Mouse (Mus musculus) midbrain, postnatal 0 days (tissue): ENCODE results near the gene Rgs18. TPM values are rescaled to one million over a fixed set of nuclear protein-coding genes. Genes with fewer than 3 reads are reported as not detected.

Source experiments
- ATAC-seq: fragments of 200-750 bp; cut with Nextera tagmentation; 2 replicates; pipeline ENCODE4 v1.8.0; 2017; ENCODE audit warnings: moderate number of reproducible peaks, mild to moderate bottlenecking, moderate TSS enrichment, moderate library complexity; ENCODE audit not compliant: low FRiP score
- DNase-seq: peaks from one replicate; pipeline ENCODE4 v3.0.0-alpha.2; 2015; ENCODE audit warnings: low spot score
- H3K27ac ChIP-seq: fragments of 300-500 bp; sonication (generic); 2 replicates; pipeline ENCODE4 v1.5.1; 2014; ENCODE audit warnings: low read depth, mild to moderate bottlenecking, low read length, mixed read lengths
- H3K27me3 ChIP-seq: fragments of 300-500 bp; sonication (generic); 2 replicates; pipeline ENCODE4 v1.6.1; 2014; ENCODE audit warnings: low read length, control low read depth, mixed read lengths; ENCODE audit not compliant: insufficient read depth
- H3K36me3 ChIP-seq: fragments of 300-500 bp; sonication (generic); 2 replicates; pipeline ENCODE4 v1.6.1; 2014; ENCODE audit warnings: low read length, control low read depth, mixed read lengths; ENCODE audit not compliant: insufficient read depth
- H3K4me1 ChIP-seq: fragments of 300-500 bp; sonication (generic); 2 replicates; pipeline ENCODE4 v1.6.1; 2014; ENCODE audit warnings: mild to moderate bottlenecking, control low read depth, antibody characterized with exemption, low read length, mixed read lengths; ENCODE audit not compliant: insufficient read depth
- H3K4me2 ChIP-seq: fragments of 300-500 bp; sonication (generic); 2 replicates; pipeline ENCODE4 v1.6.1; 2014; ENCODE audit warnings: low read depth, mild to moderate bottlenecking, low read length, mixed read lengths; ENCODE audit not compliant: poor library complexity, severe bottlenecking
- H3K4me3 ChIP-seq: fragments of 300-500 bp; sonication (generic); 2 replicates; pipeline ENCODE4 v1.5.1; 2014; ENCODE audit warnings: low read depth, mild to moderate bottlenecking, low read length, moderate library complexity
- H3K9ac ChIP-seq: fragments of 300-500 bp; sonication (generic); replicated peaks from 2 replicates; pipeline ENCODE4 v1.6.1; 2014; ENCODE audit warnings: mild to moderate bottlenecking, low read length, moderate library complexity, mixed read lengths; ENCODE audit not compliant: poor library complexity, severe bottlenecking
- H3K9me3 ChIP-seq: fragments of 300-500 bp; sonication (generic); 2 replicates; pipeline ENCODE4 v1.6.1; 2016; ENCODE audit warnings: low read length, control low read depth
- CTCF ChIP-seq: IDR thresholded peaks from 2 replicates; pipeline ENCODE4 v1.5.1; 2016; ENCODE audit warnings: antibody characterized with exemption, mild to moderate bottlenecking
- WGBS: fragments of 180-500 bp; shearing (Covaris S2); extraction: QIAGEN DNeasy Blood & Tissue Kit; methylation state at CpG from one replicate; pipeline ENCODE4 v1.1.7; 2014; 5-methylcytosine and 5-hydroxymethylcytosine counted together
- polyA plus RNA-seq: library from polyadenylated mRNA; unstranded; fragments of >200 nt; fragmentation: Nextera tagmentation; extraction: Ambion mirVana; gene quantifications from 2 replicates; pipeline ENCODE4 v1.2.1, GENCODE M21; 2015
- total RNA-seq: library from RNA; depleted of rRNA; stranded (reverse); fragments of >200 nt; gene quantifications from 2 replicates; pipeline ENCODE4 v1.2.3, GENCODE M21; 2014; rRNA removed

Gene Rgs18
- total and polyA plus RNA-seq, 2 experiments from 2014 or later: 0.20 TPM; not detected in 1

DNA sequence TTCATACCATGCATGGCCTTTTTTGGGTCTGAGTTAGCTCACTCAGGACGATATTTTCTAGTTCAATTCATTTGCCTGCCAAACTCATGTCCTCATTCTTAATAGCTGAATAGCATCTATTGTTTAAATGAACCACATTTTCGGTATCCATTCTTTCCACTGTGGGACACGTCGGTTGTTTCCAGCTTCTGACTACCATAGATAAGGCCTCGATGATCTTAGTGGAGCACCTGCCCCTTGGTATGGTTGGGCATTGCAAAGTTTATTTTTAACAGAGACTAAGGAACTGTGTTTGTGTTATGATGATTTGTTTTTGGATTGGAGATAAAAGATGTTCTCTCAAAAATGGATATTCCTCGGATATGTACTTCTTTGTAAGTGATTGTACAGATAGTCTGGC lies 37.5 kb downstream of the Rgs18 start:
- no peak overlapping the region for H3K9ac ChIP-seq
- no peak for TF ChIP-seq CTCF
- no peaks in the 10 kb centered on the region for H3K27me3 ChIP-seq
- H3K4me2 ChIP-seq: no peak overlapping the region
- no peaks in the 10 kb centered on the region for H3K9me3 ChIP-seq
- 90% methylated on average over 6 of the region's 6 CpGs for WGBS
- H3K36me3 ChIP-seq: no peaks in the 10 kb centered on the region
- ATAC-seq: no peak
- H3K27ac ChIP-seq: no peak overlapping the region
- no peaks in the 10 kb centered on the region for H3K4me1 ChIP-seq
- no peak overlapping the region for H3K4me3 ChIP-seq
- DNase-seq: no peak

DNA sequence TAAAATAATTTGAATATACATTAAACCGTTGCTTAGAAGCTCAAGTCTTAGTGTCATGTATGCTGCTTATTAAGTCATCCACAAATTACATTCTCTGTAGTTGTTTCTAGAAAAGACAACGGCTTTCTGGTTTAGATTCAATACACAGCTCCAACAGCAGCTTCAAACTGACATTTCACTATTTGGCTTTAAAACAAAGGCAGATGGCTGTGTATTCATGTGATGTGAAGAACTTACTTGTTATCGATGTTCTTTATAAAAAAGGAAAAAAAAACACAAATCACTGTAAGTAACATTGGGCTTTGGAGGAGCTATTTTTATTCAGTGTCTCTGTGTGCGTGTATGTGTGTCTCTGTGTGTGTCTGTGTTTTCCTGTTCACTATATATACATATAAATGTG lies 54.5 kb downstream of the Rgs18 start:
- Histone ChIP-seq H3K4me2 (no peak overlapping the region), H3K4me3 (no peak overlapping the region), H3K36me3 (no peaks in the 10 kb centered on the region), H3K9me3 (no peaks in the 10 kb centered on the region), H3K27ac (no peak overlapping the region), H3K9ac (no peak overlapping the region), H3K4me1 (no peaks in the 10 kb centered on the region), H3K27me3 (no peaks in the 10 kb centered on the region)
- 85% methylated on average over 4 of the region's 4 CpGs for WGBS
- ATAC-seq (no peak), DNase-seq (no peak)
- TF ChIP-seq CTCF: no peak

DNA sequence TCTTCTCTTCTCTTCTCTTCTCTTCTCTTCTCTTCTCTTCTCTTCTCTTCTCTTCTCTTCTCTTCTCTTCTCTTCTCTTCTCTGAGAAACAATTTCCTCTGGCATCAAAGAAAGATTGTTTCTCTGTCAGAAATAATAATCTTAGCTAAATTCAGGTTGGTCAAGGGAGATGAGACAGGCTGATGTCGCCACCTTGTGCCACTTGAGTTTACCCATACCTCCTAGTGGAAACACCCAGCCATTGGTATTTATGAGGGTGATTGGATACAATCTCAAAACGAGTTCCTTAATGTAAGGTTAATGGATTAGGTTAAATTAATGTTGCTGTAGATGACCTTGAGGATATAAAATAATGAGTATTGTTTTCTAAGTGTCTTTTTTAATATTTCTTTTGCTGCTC lies 70.9 kb downstream of the Rgs18 start:
- Histone ChIP-seq H3K27me3 (no peaks in the 10 kb centered on the region), H3K4me1 (no peaks in the 10 kb centered on the region), H3K4me2 (no peak overlapping the region), H3K27ac (no peak overlapping the region), H3K36me3 (no peaks in the 10 kb centered on the region), H3K4me3 (no peak overlapping the region), H3K9ac (no peak overlapping the region), H3K9me3 (no peaks in the 10 kb centered on the region)
- WGBS: 60% methylated on average over 2 of the region's 2 CpGs
- DNase-seq: no peak
- ATAC-seq: no peak
- TF ChIP-seq CTCF: no peak

Other genes starting within 250 kb of the Rgs18 start
- gene Rgs21, start 207.8 kb downstream of the Rgs18 start, total RNA-seq: not detected in 2 replicates
- gene Rgs21, start 207.8 kb downstream of the Rgs18 start, polyA plus RNA-seq: not detected in 2 replicates